Mouse (Mus musculus) heart, adult 9 months (tissue): ENCODE data around the gene Obox1.
"Not testable (repeated sequence)": the region's sequence is repeated elsewhere in the genome, so short reads cannot be mapped to it uniquely, and the experiment has no call there.

ENCODE experiments used
- DNase-seq, 2 experiments: peaks; one replicate each; pipeline ENCODE4 v3.0.0; 2022; ENCODE audit warnings: low spot score in 2 of 2

The Obox1 gene

DNA sequence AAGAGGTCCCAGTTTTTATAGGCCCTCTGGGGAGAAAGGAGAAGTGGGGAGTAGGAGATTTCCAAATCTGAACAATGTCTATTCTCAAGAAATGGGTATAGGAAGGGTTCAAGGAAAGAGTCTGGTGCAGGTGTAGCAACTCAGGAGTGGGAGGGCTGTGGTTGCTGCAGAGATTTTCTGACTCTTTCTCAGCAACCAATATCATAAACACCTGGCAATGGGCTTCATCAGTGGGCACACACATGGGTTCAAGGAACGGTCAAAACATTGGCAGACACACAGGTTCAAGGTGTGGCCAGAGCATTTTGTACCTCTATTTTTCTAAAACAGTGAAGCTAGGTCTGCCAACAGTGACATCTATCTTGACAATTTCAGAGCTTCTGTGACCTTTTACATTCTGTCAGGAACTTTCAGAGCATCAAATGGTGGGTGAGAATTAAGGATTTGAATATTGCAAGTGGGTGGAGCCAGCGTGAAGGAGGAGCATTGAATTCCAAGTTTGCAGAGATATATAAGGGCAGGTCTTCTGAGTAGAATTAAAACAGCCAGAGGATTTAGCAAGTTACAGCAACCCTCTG, at the start of gene Obox1, which contains the start of gene Obox2:
Obox1 (plus strand) TSS at position 528 of the 578 bp plus-strand sequence.
Obox2 (plus strand) TSS at position 301 of the 578 bp plus-strand sequence.
- DNase-seq: not testable (repeated sequence)

DNA sequence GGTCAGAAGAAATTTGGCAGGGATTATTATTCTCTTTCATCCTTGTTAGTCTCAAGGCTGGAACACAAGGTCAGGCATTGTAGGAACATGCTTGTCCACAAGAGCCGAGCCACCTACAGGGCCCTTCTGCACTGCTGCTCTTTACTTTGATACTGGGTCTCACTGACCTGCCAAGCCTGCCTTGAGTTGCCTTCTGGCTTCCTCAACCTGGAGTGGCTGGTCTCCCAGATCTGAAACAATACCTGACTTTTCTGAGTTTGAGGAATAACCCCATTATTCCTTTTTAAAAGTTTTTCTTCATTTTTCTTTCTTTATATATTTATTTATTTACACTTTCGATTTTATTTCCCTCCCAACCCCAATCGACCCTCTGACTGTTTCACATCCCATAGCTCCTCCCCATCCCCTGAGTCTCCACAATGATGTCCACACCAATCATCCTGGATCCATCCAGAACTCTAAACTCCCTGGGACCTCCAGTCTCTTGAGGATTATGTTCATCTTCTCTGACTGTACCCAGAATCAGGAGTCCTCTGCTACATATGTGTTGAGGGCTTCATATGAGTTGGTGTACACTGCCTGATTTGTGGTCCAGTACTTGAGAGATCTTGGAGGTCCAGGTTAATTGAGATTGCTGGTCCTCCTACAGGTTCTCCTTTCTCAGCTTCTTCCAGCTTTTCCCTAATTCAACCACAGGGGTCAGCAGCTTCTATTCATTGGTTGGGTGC, 10.6 kb downstream of the Obox1 start:
- DNase-seq: not testable (repeated sequence)

DNA sequence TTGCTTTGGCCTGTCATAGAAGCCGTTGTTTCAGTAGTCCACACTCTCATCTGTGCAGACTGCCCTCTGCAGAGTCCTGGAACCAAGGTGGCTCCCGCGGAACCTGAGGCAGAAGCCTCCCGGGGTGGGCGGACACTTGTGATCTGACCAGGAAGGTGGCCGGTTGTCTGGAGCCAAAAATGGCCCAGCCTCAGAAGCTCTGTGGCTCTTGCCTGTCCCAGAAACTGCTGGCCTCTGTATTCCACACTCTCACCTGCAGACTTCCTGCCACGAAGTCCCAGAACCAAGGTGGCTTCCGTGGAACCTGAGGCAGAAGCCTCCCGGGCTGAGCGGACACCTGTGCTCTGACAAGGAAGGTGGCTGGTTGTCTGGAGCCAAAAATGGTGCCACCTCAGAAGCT, 18.1 kb downstream of the Obox1 start:
- not testable (repeated sequence) for DNase-seq

DNA sequence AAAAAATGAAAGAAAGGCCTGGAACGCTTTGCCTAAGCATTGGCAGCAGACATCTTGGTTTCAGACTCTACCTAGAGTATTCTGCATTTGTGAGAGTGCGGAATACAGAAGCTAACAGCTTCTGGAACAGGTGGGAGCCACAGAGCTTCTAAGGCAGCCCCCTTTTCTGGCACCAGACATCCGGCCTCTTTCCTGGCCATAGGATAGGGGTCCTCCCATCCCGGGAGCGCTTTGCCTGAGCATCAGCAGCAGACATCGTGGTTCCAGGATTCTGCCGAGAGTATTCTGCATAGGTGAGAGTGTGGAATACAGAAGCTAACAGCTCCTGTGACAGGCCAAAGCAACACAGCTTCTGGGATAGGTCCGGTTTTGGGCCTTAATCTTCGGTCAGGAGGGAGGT, 29.3 kb downstream of the Obox1 start:
- DNase-seq: not testable (repeated sequence)

DNA sequence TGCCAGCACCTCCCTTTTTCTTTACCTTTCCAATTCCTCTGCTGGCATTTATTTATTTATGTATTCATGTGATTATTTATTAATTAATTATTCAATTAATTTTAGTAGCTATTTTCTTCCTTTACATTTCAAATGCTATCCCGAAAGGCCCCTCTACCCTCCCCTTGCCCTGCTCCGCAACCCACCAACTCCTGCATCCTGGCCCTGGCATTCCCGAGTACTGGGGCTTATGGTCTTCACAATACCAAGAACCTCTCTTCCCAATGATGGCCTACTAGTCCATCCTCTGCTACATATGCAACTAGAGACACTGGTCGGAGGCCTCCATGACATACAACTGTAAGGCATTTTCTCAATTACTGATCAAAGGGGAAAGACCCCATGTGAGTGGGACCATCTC, 36.8 kb downstream of the Obox1 start:
- DNase-seq: not testable (repeated sequence)

DNA sequence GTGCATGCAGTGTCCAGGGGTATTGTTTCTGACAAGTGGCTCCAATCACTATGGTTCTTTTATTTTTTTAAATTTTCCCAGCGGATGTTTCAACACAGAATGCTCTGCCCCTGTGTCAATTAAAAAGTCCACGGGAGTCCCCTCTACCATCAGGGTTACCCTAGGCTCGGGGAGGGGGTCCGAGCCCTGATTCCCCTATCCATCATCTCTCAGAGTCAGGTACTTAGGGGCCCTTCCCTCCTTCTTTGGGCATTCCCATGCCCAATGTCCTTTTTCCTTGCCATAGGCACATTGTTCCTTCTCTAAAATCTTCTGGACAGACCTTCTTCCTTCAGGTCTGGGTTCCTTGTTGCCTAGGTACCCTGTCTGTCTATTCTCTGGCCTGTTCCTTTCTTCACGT, 120.7 kb downstream of the Obox1 start:
- not testable (repeated sequence) for DNase-seq
